Mouse (Mus musculus) kidney, adult 2 months (tissue): ENCODE measurements at regions not wholly inside any gene's neighbourhood (a gene's known extent, or its start where the extent isn't known, plus 50 kb on each side); places are given as distances from the start of the nearest gene placed in this dataset.

ENCODE experiments used
- CTCF ChIP-seq: fragments of 200-500 bp; conservative IDR thresholded peaks from 2 replicates; pipeline ENCODE4 v1.5.1; 2011; ENCODE audit warnings: low read depth, mild to moderate bottlenecking, control low read depth, low read length, moderate library complexity, mixed read lengths; ENCODE audit not compliant: insufficient read depth, insufficient read length
- POLR2A ChIP-seq: fragments of 200-500 bp; IDR thresholded peaks from one replicate; pipeline ENCODE4 v1.6.1; 2011; ENCODE audit warnings: low read depth, low read length, control low read depth

- no peak for TF ChIP-seq POLR2A
- no peak for TF ChIP-seq CTCF
These were observed 310.7 kb downstream of the Cd109 start for GRCm38 (mm10) chr9:78925977-78926593.
